Mouse (Mus musculus) olfactory bulb, adult 2 months (tissue): ENCODE data around the gene Daw1. TPM values are rescaled to one million over a fixed set of nuclear protein-coding genes. Genes with fewer than 3 reads are reported as not detected.

Source experiments
- H3K27ac ChIP-seq: fragments of 200-500 bp; 2 replicates; pipeline ENCODE4 v1.5.1; 2012; ENCODE audit warnings: low read depth, low read length; ENCODE audit not compliant: insufficient read depth
- H3K4me1 ChIP-seq: fragments of 200-500 bp; 2 replicates; pipeline ENCODE4 v1.6.1; 2012; ENCODE audit warnings: low read length; ENCODE audit not compliant: control insufficient read depth, insufficient read depth
- H3K4me3 ChIP-seq: fragments of 200-500 bp; 2 replicates; pipeline ENCODE4 v1.5.1; 2012; ENCODE audit warnings: mild to moderate bottlenecking, low read depth, low read length, moderate library complexity; ENCODE audit not compliant: insufficient read depth
- CTCF ChIP-seq: fragments of 200-500 bp; IDR thresholded peaks from 2 replicates; pipeline ENCODE4 v1.5.1; 2012; ENCODE audit warnings: low read depth, mild to moderate bottlenecking, low read length, moderate library complexity; ENCODE audit not compliant: insufficient read depth
- POLR2A ChIP-seq: fragments of 200-500 bp; IDR thresholded peaks from 2 replicates; pipeline ENCODE4 v1.6.1; 2012; ENCODE audit warnings: mild to moderate bottlenecking, low read depth, low read length, moderate library complexity; ENCODE audit not compliant: insufficient read depth
- WGBS: fragments of 180-500 bp; shearing (Covaris S2); methylation state at CpG from one replicate; pipeline ENCODE4 v1.1.7; 2018; 5-methylcytosine and 5-hydroxymethylcytosine counted together
- polyA plus RNA-seq: library from polyadenylated mRNA; stranded (reverse); fragments of >200 nt; gene quantifications from 2 replicates; pipeline ENCODE4 v1.2.4, GENCODE M21; 2012; ENCODE audit warnings: low replicate concordance; ENCODE audit not compliant: missing spikeins, insufficient read depth, insufficient read length

Gene Daw1
- polyA plus RNA-seq, 1 experiment = not detected

GRCm38 (mm10) chr1:83135829-83136228 lies 23.7 kb upstream of the Daw1 start:
- no peak for TF ChIP-seq CTCF
- no peak for TF ChIP-seq POLR2A
- no peak overlapping the region for H3K4me3 ChIP-seq
- H3K27ac ChIP-seq = no peak overlapping the region
- 75% methylated on average over 7 of the region's 7 CpGs for WGBS
- H3K4me1 ChIP-seq = no peaks in the 10 kb centered on the region

- no peak overlapping the region for H3K27ac ChIP-seq
- no peak overlapping the region for H3K4me3 ChIP-seq
- 88% methylated on average over 8 of the region's 8 CpGs for WGBS
- TF ChIP-seq POLR2A (no peak), CTCF (no peak)
- H3K4me1 ChIP-seq = no peaks in the 10 kb centered on the region
Measured at GRCm38 (mm10) chr1:83137847-83138246, 21.7 kb upstream of the Daw1 start.

GRCm38 (mm10) chr1:83138721-83139120 lies 20.8 kb upstream of the Daw1 start:
- Histone ChIP-seq H3K4me1 (no peaks in the 10 kb centered on the region), H3K27ac (no peak overlapping the region), H3K4me3 (no peak overlapping the region)
- 90% methylated on average over 6 of the region's 6 CpGs for WGBS
- TF ChIP-seq POLR2A (no peak), CTCF (no peak)

GRCm38 (mm10) chr1:83141510-83141909 lies 18.0 kb upstream of the Daw1 start:
- no peak overlapping the region for H3K27ac ChIP-seq
- no peaks in the 10 kb centered on the region for H3K4me1 ChIP-seq
- no peak for TF ChIP-seq CTCF
- TF ChIP-seq POLR2A = no peak
- H3K4me3 ChIP-seq = no peak overlapping the region
- 84% methylated on average over 8 of the region's 8 CpGs for WGBS

GRCm38 (mm10) chr1:83142055-83142454 lies 17.5 kb upstream of the Daw1 start:
- H3K4me1 ChIP-seq = no peaks in the 10 kb centered on the region
- no peak overlapping the region for H3K4me3 ChIP-seq
- WGBS = 90% methylated on average over 5 of the region's 5 CpGs
- TF ChIP-seq POLR2A = no peak
- no peak for TF ChIP-seq CTCF
- H3K27ac ChIP-seq = no peak overlapping the region

GRCm38 (mm10) chr1:83146547-83146946 lies 13.0 kb upstream of the Daw1 start:
- no peak overlapping the region for H3K4me3 ChIP-seq
- no peak overlapping the region for H3K27ac ChIP-seq
- H3K4me1 ChIP-seq = no peaks in the 10 kb centered on the region
- 86% methylated on average over 2 of the region's 2 CpGs for WGBS
- TF ChIP-seq POLR2A (no peak), CTCF (no peak)

GRCm38 (mm10) chr1:83150227-83150626 lies 9.3 kb upstream of the Daw1 start:
- TF ChIP-seq CTCF (no peak), POLR2A (no peak)
- 85% methylated on average over 3 of the region's 3 CpGs for whole genome bisulfite sequencing
- H3K4me3 ChIP-seq = no peak overlapping the region

GRCm38 (mm10) chr1:83152961-83153360 lies 6.6 kb upstream of the Daw1 start:
- Histone ChIP-seq H3K27ac (no peak overlapping the region), H3K4me3 (no peak overlapping the region), H3K4me1 (no peaks in the 10 kb centered on the region)
- TF ChIP-seq POLR2A = no peak
- TF ChIP-seq CTCF = no peak
- 87% methylated on average over 3 of the region's 3 CpGs for WGBS

More at GRCm38 (mm10) chr1:83150227-83150626, 9.3 kb upstream of the Daw1 start:
- H3K27ac ChIP-seq = no peak overlapping the region
- no peaks in the 10 kb centered on the region for H3K4me1 ChIP-seq

GRCm38 (mm10) chr1:83156876-83157275 lies 2.7 kb upstream of the Daw1 start:
- H3K4me3 ChIP-seq = no peak overlapping the region
- peaks cover 3% of the 10 kb centered on the region; the same call in 1 of the 2 replicates for H3K4me1 ChIP-seq
- no peak overlapping the region for H3K27ac ChIP-seq
- WGBS = 61% methylated on average over 1 of the region's 1 CpGs
- TF ChIP-seq POLR2A (no peak), CTCF (no peak)

- TF ChIP-seq CTCF = no peak
- TF ChIP-seq POLR2A = no peak
- 88% methylated on average over 3 of the region's 3 CpGs for WGBS
- Histone ChIP-seq H3K27ac (no peak overlapping the region), H3K4me3 (no peak overlapping the region), H3K4me1 (peaks cover 3% of the 10 kb centered on the region; the same call in 1 of the 2 replicates)
Measured at GRCm38 (mm10) chr1:83161658-83162057, 2.1 kb downstream of the Daw1 start.
